Mouse (Mus musculus) hindbrain, embryonic 11.5 days (tissue): ENCODE measurements around the gene Bend6. TPM values are rescaled to one million over a fixed set of nuclear protein-coding genes. Genes with fewer than 3 reads are reported as not detected.

Experiments used
- ATAC-seq: fragments of 200-750 bp; cut with Nextera tagmentation; 2 replicates; pipeline ENCODE4 v1.8.0; 2017; ENCODE audit warnings: mild to moderate bottlenecking, moderate TSS enrichment, moderate library complexity; ENCODE audit not compliant: low FRiP score
- DNase-seq: peaks from one replicate; pipeline ENCODE4 v3.0.0-alpha.2; 2015; ENCODE audit warnings: low spot score
- H3K27ac ChIP-seq: fragments of 300-500 bp; sonication (generic); 2 replicates; pipeline ENCODE4 v1.5.1; 2014; ENCODE audit warnings: mild to moderate bottlenecking, low read depth, low read length
- H3K27me3 ChIP-seq: fragments of 300-500 bp; sonication (generic); 2 replicates; pipeline ENCODE4 v1.6.1; 2014; ENCODE audit warnings: mild to moderate bottlenecking, low read length, moderate library complexity, mixed read lengths; ENCODE audit not compliant: control insufficient read depth, insufficient read depth
- H3K36me3 ChIP-seq: fragments of 300-500 bp; sonication (generic); 2 replicates; pipeline ENCODE4 v1.6.1; 2014; ENCODE audit warnings: mild to moderate bottlenecking, low read length, moderate library complexity, mixed read lengths; ENCODE audit not compliant: control insufficient read depth, insufficient read depth
- H3K4me1 ChIP-seq: fragments of 300-500 bp; sonication (generic); replicated peaks from 2 replicates; pipeline ENCODE4 v1.6.1; 2014; ENCODE audit warnings: low read length, mixed read lengths; ENCODE audit not compliant: control insufficient read depth, insufficient read depth
- H3K4me2 ChIP-seq: fragments of 300-500 bp; sonication (generic); replicated peaks from 2 replicates; pipeline ENCODE4 v1.6.1; 2014; ENCODE audit warnings: mild to moderate bottlenecking, low read depth, low read length
- H3K4me3 ChIP-seq: fragments of 300-500 bp; sonication (generic); 2 replicates; pipeline ENCODE4 v1.5.1; 2014; ENCODE audit warnings: low read depth, low read length
- H3K9ac ChIP-seq: fragments of 300-500 bp; sonication (generic); 2 replicates; pipeline ENCODE4 v1.6.1; 2014; ENCODE audit warnings: low read depth, low read length
- H3K9me3 ChIP-seq: fragments of 300-500 bp; sonication (generic); 2 replicates; pipeline ENCODE4 v1.6.1; 2016; ENCODE audit warnings: low read length; ENCODE audit not compliant: control insufficient read depth
- WGBS: fragments of 180-500 bp; shearing (Covaris S2); extraction: QIAGEN DNeasy Blood & Tissue Kit; methylation state at CpG from one replicate; pipeline ENCODE4 v1.1.7; 2014; 5-methylcytosine and 5-hydroxymethylcytosine counted together
- polyA plus RNA-seq: library from polyadenylated mRNA; unstranded; fragments of >200 nt; fragmentation: Nextera tagmentation; extraction: Ambion mirVana; gene quantifications from 2 replicates; pipeline ENCODE4 v1.2.1, GENCODE M21; 2014

Gene Bend6
- polyA plus RNA-seq, 1 experiment from 2014 or later, result 3.8 TPM

DNA sequence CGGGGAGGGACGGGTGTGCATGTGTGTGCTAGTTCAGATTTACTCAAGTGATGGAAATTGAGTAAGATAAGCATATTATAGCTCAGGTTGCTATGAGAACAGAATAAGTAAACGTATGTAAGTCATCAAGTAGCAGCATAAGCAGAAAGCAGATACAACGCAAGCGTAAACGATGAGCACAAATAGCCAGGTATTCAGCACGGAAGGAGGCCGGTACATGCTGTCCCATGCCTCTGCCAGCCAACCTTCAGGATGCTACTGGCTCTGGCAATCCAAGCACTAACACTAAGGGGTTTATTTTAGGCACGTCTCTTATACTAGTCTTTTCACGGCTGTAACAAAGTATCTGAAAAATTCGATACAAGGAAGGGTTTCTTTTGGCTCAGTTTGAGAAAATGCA, 10.2 kb downstream of the Bend6 start:
- Histone ChIP-seq H3K36me3 (no peaks in the 10 kb centered on the region), H3K4me1 (no peaks in the 10 kb centered on the region), H3K4me2 (no peak overlapping the region), H3K9me3 (no peaks in the 10 kb centered on the region), H3K4me3 (no peak overlapping the region), H3K9ac (no peak overlapping the region), H3K27ac (no peak overlapping the region), H3K27me3 (no peaks in the 10 kb centered on the region)
- ATAC-seq, result no peak
- DNase-seq, result no peak
- 90% methylated on average over 11 of the region's 11 CpGs for WGBS

DNA sequence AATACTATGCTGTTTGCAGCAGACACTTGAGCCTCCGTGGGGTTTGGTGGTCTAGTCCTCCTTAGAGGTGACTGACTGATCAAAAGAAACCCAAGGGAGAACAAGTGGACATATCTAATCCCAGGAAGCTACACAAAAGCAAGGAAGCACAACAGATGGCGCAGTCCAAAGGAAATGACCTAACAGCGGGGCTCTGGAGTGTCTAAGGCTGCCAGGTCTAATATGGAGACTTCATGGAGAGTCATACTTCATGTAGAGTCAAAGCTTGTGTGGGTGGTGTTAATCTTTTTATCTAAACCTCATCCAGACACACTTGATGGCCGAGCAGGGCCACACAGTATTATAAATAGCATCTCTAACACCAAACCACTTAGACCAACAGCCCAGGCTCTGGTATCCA, 10.9 kb downstream of the Bend6 start:
- H3K4me3 ChIP-seq, result no peak overlapping the region
- no peak for ATAC-seq
- no peak overlapping the region for H3K9ac ChIP-seq
- WGBS, result 92% methylated on average over 4 of the region's 4 CpGs
- H3K4me2 ChIP-seq, result no peak overlapping the region
- H3K9me3 ChIP-seq, result no peaks in the 10 kb centered on the region
- no peaks in the 10 kb centered on the region for H3K36me3 ChIP-seq
- no peak for DNase-seq
- no peaks in the 10 kb centered on the region for H3K4me1 ChIP-seq
- H3K27me3 ChIP-seq, result no peaks in the 10 kb centered on the region
- no peak overlapping the region for H3K27ac ChIP-seq

DNA sequence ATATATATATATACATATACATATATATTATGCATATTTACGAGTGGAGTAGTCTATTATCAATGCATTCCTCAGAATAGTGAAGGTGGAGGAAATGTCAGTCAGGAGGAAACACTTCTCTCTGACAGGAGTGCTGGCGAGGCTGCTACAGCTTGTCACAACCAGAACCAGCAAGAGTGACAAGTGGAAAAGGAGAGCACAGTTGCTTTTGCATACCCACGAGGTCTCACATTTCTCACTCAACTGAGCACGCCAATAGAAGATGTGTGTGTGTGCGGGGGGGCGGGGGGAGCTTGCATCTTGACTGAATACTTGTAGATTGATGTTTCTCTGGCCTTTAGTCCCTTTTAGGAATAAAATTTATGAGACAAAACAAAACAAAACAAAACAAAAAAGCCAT, 11.5 kb downstream of the Bend6 start:
- DNase-seq (no peak), ATAC-seq (no peak)
- Histone ChIP-seq H3K4me2 (no peak overlapping the region), H3K9me3 (no peaks in the 10 kb centered on the region), H3K36me3 (no peaks in the 10 kb centered on the region), H3K4me1 (no peaks in the 10 kb centered on the region), H3K27ac (no peak overlapping the region), H3K4me3 (no peak overlapping the region), H3K27me3 (no peaks in the 10 kb centered on the region), H3K9ac (no peak overlapping the region)
- WGBS, result 74% methylated on average over 6 of the region's 6 CpGs

DNA sequence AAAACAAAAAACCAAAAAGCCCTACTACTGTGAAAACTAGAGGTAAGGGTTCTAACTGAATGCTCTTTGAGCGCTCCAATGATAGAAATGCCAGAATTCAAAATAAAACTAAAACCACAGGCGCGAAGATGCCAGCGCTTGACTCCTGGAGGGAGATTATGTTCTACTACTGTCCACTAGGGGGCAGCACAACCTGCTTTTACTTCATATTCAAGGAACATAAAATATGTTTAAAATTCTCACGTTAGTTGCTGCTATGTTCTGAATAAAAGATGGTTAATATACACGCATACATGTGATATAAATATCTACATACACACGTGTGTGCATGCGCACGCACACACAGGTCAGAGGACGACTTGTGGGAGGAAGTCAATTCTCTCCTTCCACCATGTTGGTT, 14.8 kb downstream of the Bend6 start:
- no peak overlapping the region for H3K4me3 ChIP-seq
- 65% methylated on average over 10 of the region's 10 CpGs for WGBS
- no peaks in the 10 kb centered on the region for H3K36me3 ChIP-seq
- ATAC-seq (no peak), DNase-seq (peak; percentile 58)
- H3K4me1 ChIP-seq, result no peaks in the 10 kb centered on the region
- no peaks in the 10 kb centered on the region for H3K9me3 ChIP-seq
- no peak overlapping the region for H3K9ac ChIP-seq
- no peaks in the 10 kb centered on the region for H3K27me3 ChIP-seq
- no peak overlapping the region for H3K27ac ChIP-seq
- no peak overlapping the region for H3K4me2 ChIP-seq

DNA sequence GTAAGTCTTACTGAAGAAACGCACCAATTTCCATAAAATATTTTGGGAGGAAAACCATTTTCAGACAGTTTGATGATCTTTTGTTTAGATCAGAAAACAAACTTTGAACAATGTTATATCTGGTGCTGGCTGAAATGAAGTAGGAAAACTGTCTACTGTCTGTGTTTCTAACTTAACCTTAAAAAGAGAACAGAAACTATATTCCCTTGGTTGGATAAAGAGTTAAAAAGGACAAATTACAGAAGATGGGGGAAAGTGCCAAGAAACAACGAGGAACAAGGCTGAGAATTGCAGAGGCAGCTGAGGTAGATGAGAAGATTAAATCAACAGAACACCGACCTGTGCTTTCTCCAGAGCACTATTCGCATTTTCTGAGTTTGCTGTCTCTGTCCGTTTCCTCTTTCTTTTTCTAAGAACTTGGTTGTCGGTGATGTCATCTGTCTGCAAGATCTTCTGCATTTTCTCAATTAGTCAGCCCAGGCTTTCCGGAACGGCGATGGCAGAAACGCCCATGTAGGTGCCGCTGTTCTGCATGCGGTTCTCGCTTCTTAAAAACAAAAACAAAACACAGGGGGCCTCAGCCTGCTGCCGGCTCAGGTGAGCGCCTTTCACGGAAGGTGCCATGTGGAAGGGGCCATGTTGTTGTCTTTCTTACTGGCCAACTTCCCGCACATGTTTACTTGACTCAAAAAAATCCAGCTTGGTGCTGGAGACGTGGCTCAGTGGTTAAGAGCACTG, 24.3 kb downstream of the Bend6 start:
- Histone ChIP-seq H3K4me2 (no peak overlapping the region), H3K4me3 (no peak overlapping the region), H3K27ac (no peak overlapping the region), H3K4me1 (no peaks in the 10 kb centered on the region), H3K36me3 (no peaks in the 10 kb centered on the region), H3K9ac (no peak overlapping the region), H3K27me3 (no peaks in the 10 kb centered on the region), H3K9me3 (no peaks in the 10 kb centered on the region)
- ATAC-seq, result no peak
- DNase-seq, result no peak
- WGBS, result 25% methylated on average over 18 of the region's 18 CpGs

DNA sequence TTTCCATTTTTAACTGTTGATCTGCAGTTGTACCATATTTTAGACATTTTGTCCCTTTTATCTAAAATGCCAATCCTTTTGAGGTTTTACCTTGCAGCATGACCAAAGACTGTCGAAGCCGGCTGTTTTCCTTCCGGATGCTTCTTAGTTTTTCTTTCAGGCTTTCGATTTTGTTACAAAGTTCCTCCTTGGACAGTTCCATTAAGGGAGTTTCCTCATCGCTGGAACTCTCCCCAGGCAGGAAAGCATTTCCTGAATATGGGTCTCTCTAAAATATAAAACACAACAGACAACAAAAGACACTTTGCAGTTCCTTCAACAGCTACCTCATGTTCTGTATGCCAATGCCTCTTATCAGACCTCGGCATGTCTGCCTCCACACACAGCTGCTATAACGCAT, 29.4 kb downstream of the Bend6 start:
- DNase-seq, result no peak
- Histone ChIP-seq H3K36me3 (no peaks in the 10 kb centered on the region), H3K27ac (no peak overlapping the region), H3K4me1 (no peaks in the 10 kb centered on the region), H3K4me2 (no peak overlapping the region), H3K9ac (no peak overlapping the region), H3K4me3 (no peak overlapping the region), H3K9me3 (no peaks in the 10 kb centered on the region), H3K27me3 (no peaks in the 10 kb centered on the region)
- 92% methylated on average over 7 of the region's 7 CpGs for WGBS
- no peak for ATAC-seq

DNA sequence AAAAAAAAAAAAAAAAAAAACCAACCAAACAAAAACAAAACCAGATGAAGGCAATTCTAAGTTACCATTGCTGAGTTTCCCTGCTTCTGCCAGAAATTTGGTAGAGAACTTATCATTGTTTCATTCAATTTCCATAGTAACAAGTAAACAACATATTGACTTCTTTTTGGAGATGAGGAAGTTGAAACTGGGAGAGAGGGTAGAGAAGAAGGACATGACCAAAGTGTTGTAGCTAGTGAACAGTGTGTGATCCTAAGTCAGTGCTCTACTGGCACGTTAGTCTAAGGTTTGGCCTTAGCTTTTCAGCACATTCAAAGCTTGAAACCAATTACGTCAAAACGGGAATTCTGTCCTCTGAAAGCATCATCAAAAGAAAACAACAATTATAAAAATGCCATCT, 31.2 kb downstream of the Bend6 start:
- 85% methylated on average over 3 of the region's 3 CpGs for WGBS
- ATAC-seq, result no peak
- Histone ChIP-seq H3K27me3 (no peaks in the 10 kb centered on the region), H3K9me3 (no peaks in the 10 kb centered on the region), H3K9ac (no peak overlapping the region), H3K4me3 (no peak overlapping the region), H3K36me3 (no peaks in the 10 kb centered on the region), H3K4me1 (no peaks in the 10 kb centered on the region), H3K27ac (no peak overlapping the region), H3K4me2 (no peak overlapping the region)
- no peak for DNase-seq

DNA sequence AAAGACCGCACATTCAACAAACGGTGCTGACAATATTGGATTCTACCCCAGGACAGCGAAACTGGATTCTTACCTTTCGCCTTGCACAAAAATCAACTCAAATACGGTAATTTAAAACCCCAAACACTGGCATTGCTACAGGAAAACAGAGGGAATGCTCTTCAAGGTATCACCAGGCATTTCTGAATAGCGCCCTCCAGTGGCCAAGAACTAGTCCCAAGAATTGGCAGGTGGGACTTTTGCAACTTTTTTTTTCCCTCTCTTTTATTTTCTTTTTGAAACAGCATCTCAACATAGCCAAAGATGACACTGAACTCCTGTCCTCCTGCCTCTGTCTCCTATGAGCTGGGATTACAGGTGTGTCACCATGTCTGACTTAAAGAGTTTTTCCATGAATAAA, 31.9 kb downstream of the Bend6 start:
- 55% methylated on average over 6 of the region's 6 CpGs for WGBS
- Histone ChIP-seq H3K4me1 (no peaks in the 10 kb centered on the region), H3K9me3 (no peaks in the 10 kb centered on the region), H3K27me3 (no peaks in the 10 kb centered on the region), H3K9ac (no peak overlapping the region), H3K27ac (no peak overlapping the region), H3K4me3 (no peak overlapping the region), H3K4me2 (no peak overlapping the region), H3K36me3 (no peaks in the 10 kb centered on the region)
- ATAC-seq, result no peak
- DNase-seq, result peak; percentile 47

DNA sequence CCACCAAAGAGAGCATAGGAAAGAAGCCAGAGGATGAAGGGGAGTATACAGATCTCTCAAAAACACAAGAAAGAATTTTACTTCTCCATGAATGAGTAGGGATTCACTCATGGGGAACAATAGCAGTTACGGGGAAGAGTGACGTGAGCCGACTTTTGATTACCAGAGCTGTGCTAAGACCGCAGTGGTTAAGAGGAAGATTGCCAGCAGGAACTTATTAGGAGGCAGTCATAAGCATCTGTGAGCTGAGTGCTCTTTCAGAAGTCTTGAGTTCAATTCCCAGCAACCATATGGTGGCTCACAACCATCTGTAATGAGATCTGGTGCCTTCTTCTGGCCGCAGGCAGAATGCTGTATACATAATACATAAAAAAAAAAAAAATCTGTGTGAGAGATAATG, 34.1 kb downstream of the Bend6 start:
- no peak overlapping the region for H3K9ac ChIP-seq
- no peak overlapping the region for H3K27ac ChIP-seq
- no peaks in the 10 kb centered on the region for H3K36me3 ChIP-seq
- WGBS, result 90% methylated on average over 5 of the region's 5 CpGs
- H3K9me3 ChIP-seq, result no peaks in the 10 kb centered on the region
- ATAC-seq (no peak), DNase-seq (no peak)
- no peak overlapping the region for H3K4me3 ChIP-seq
- H3K4me2 ChIP-seq, result no peak overlapping the region
- no peaks in the 10 kb centered on the region for H3K27me3 ChIP-seq
- no peaks in the 10 kb centered on the region for H3K4me1 ChIP-seq
